Mouse (Mus musculus) heart, adult 2 months (tissue): Measurements from ENCODE around the gene Gm595.

Experiments used
- CTCF ChIP-seq: fragments of 200-600 bp; IDR thresholded peaks from 2 replicates; pipeline ENCODE4 v1.8.1; 2022; ENCODE audit warnings: antibody characterized with exemption, mild to moderate bottlenecking, moderate library complexity
- POLR2A ChIP-seq: fragments of 200-500 bp; IDR thresholded peaks from 2 replicates; pipeline ENCODE4 v1.6.1; 2011; ENCODE audit warnings: mild to moderate bottlenecking, low read depth, low read length, control low read depth; ENCODE audit not compliant: insufficient read depth

DNA sequence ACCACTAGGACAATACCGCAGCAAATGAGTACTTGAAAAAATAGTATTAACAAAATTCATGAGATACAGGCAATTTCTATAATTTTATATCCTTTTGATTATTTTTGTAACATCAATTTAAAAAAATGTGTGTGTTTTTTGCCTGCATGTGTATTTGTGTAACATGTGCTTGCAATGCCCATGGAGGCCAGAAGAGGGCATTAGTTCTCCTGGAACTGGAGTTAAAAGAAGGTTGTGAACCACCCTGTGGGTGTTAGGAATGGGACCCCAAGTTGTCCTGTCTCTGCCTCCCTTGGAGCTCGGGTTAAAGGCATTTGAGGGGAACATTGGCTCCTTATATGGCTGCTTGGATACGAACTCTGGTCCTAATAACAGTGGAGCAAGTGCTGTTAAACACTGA is 26.2 kb upstream of the Gm595 start:
- TF ChIP-seq POLR2A (no peak), CTCF (peak; percentile 44)
